Mouse (Mus musculus) liver, postnatal 0 days (tissue): ENCODE measurements around the gene Gm10192.

ENCODE experiments used
- CTCF ChIP-seq: sonication (generic); IDR thresholded peaks from 2 replicates; pipeline ENCODE4 v1.5.1; 2016; ENCODE audit warnings: antibody characterized with exemption, low read depth
- EP300 ChIP-seq: IDR thresholded peaks from 2 replicates; pipeline ENCODE4 v1.6.1; 2016; ENCODE audit warnings: antibody characterized with exemption, low read depth, mild to moderate bottlenecking

GRCm38 (mm10) chr4:97217906-97218305 lies 34.9 kb upstream of the Gm10192 start:
- no peak for TF ChIP-seq CTCF
- TF ChIP-seq EP300: no peak
